Mouse (Mus musculus) liver, embryonic 12.5 days (tissue): ENCODE measurements around the gene Gsdme. TPM values are rescaled to one million over a fixed set of nuclear protein-coding genes. Genes with fewer than 3 reads are reported as not detected.

Experiments
- ATAC-seq: fragments of 200-750 bp; cut with Nextera tagmentation; 2 replicates; pipeline ENCODE4 v1.8.0; 2017; ENCODE audit warnings: moderate number of reproducible peaks, mild to moderate bottlenecking, moderate library complexity
- H3K27ac ChIP-seq: fragments of 300-500 bp; sonication (generic); 2 replicates; pipeline ENCODE4 v1.5.1; 2016; ENCODE audit warnings: mild to moderate bottlenecking
- H3K27me3 ChIP-seq: fragments of 300-500 bp; sonication (generic); replicated peaks from 2 replicates; pipeline ENCODE4 v1.6.1; 2016; ENCODE audit warnings: mild to moderate bottlenecking, moderate library complexity
- H3K36me3 ChIP-seq: fragments of 300-500 bp; sonication (generic); 2 replicates; pipeline ENCODE4 v1.6.1; 2016; ENCODE audit warnings: mild to moderate bottlenecking, moderate library complexity
- H3K4me1 ChIP-seq: fragments of 300-500 bp; sonication (generic); 2 replicates; pipeline ENCODE4 v1.6.1; 2016
- H3K4me2 ChIP-seq: fragments of 300-500 bp; sonication (generic); 2 replicates; pipeline ENCODE4 v1.6.1; 2016; ENCODE audit warnings: mild to moderate bottlenecking, moderate library complexity
- H3K4me3 ChIP-seq: fragments of 300-500 bp; sonication (generic); 2 replicates; pipeline ENCODE4 v1.5.1; 2016; ENCODE audit warnings: mild to moderate bottlenecking, moderate library complexity
- H3K9ac ChIP-seq: fragments of 300-500 bp; sonication (generic); 2 replicates; pipeline ENCODE4 v1.6.1; 2016; ENCODE audit warnings: mild to moderate bottlenecking, moderate library complexity
- H3K9me3 ChIP-seq: fragments of 300-500 bp; sonication (generic); replicated peaks from 2 replicates; pipeline ENCODE4 v1.6.1; 2016; ENCODE audit warnings: mild to moderate bottlenecking, moderate library complexity
- WGBS: fragments of 180-500 bp; shearing (Covaris S2); methylation state at CpG from one replicate; pipeline ENCODE4 v1.1.7; 2016; ENCODE audit not compliant: insufficient replicate concordance; 5-methylcytosine and 5-hydroxymethylcytosine counted together
- polyA plus RNA-seq: library from polyadenylated mRNA; unstranded; fragments of >200 nt; fragmentation: Nextera tagmentation; extraction: Ambion mirVana; gene quantifications from 2 replicates; pipeline ENCODE4 v1.2.1, GENCODE M21; 2016

Gsdme gene
- polyA plus RNA-seq, 1 experiment from 2014 or later: 18.7 TPM

DNA sequence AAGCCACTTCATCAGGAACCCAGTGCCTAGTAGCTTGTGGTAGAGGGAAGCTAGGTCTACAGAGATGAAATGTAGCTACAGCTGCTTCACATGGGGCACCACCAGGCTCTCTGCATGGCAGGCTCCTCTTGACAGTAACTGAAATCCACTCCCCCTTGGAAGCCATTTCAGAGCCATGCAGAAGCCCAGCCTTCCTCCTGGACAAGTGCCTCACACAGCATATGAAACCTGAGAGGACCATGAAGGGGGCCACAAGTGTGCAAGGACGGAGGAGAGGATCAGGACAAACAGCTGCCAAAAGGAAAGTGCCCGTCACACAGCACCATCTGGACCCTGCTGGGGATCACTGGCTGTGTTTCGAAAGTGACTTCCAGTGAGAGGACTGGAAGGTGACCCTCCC lies 45.0 kb downstream of the Gsdme start:
- Histone ChIP-seq H3K27ac (no peak overlapping the region), H3K27me3 (no peaks in the 10 kb centered on the region), H3K9me3 (no peaks in the 10 kb centered on the region), H3K4me1 (no peaks in the 10 kb centered on the region), H3K36me3 (no peaks in the 10 kb centered on the region), H3K4me3 (no peak overlapping the region), H3K4me2 (no peak overlapping the region), H3K9ac (no peak overlapping the region)
- 73% methylated on average over 3 of the region's 3 CpGs for WGBS
- ATAC-seq: no peak

DNA sequence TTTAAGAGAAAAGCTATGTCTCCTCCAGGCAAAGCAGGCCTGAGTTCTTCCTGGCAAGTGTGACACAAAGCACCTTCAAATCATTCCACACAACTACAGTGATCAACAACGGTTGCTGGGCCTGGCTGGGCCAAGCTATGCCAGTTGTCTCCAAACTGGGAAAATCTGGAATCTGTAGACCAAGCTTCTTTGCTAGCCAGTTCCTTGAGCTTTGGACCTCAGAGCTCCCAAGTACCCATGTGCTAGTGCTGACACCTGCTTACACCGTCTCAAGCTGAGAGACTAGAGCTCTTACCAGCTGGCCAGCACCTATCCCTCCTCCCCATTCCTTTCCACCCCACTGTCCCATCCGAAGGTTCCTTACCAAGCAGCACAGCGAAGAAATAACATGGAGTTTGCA lies 47.7 kb downstream of the Gsdme start:
- Histone ChIP-seq H3K27me3 (no peaks in the 10 kb centered on the region), H3K9ac (no peak overlapping the region), H3K27ac (no peak overlapping the region), H3K36me3 (no peaks in the 10 kb centered on the region), H3K4me2 (no peak overlapping the region), H3K4me1 (no peaks in the 10 kb centered on the region), H3K9me3 (no peaks in the 10 kb centered on the region), H3K4me3 (no peak overlapping the region)
- ATAC-seq: no peak
- WGBS: 74% methylated on average over 4 of the region's 4 CpGs

DNA sequence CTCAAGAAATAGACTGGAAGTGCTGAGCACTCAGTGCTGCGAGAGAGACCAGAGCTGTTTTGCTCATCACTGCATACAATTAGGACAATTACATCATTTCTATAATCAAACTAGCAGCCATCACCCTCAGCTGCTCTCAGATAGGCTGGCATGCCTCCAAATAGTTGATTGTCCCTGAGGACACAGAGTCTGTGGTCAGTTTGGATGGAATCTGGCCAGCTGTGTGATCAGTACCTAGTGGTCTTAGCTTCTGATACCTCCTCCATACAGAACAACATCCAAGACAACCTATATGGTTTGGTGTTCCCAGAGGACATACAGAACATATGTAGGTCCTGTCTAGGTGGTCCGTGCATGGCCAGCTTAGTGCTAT lies 48.3 kb downstream of the Gsdme start:
- Histone ChIP-seq H3K27me3 (no peaks in the 10 kb centered on the region), H3K4me1 (no peaks in the 10 kb centered on the region), H3K9me3 (no peaks in the 10 kb centered on the region), H3K9ac (no peak overlapping the region), H3K36me3 (no peaks in the 10 kb centered on the region), H3K27ac (no peak overlapping the region), H3K4me2 (no peak overlapping the region), H3K4me3 (no peak overlapping the region)
- 69% methylated on average over 2 of the region's 2 CpGs for WGBS
- no peak for ATAC-seq

DNA sequence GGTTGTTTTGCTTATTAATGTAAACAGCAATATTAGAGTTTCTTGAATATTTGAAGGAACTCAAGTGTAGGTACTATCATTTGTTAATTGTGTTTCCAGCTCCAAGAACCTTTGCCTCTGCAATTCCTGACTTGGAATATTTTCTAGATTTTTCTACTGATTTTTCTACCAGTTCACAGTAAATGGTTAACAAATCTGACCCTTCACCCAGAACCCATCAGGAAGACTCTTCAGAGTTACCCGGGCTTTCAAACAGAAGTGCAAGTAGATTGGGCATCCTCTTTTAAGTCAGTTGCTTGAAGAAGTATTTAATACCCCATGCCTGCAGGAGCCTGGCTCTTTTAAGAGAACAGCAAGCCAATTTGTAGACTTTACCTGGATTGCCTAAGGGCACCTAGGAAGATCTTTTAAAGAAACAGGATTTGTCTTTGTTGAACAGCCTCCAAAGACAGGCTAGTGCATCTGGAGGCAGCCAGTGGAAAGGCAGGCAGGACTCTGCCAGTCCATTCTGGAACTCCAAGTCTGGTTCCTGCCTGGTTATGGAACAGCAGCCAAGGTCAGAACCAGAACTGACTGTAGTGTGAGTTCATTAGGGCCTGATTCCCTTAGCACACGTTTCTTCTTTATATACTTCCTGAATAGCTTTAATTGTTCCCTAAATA lies 48.8 kb downstream of the Gsdme start:
- H3K36me3 ChIP-seq: no peaks in the 10 kb centered on the region
- no peak overlapping the region for H3K4me3 ChIP-seq
- no peak for ATAC-seq
- no peaks in the 10 kb centered on the region for H3K4me1 ChIP-seq
- H3K27ac ChIP-seq: no peak overlapping the region
- no peak overlapping the region for H3K4me2 ChIP-seq
- no peaks in the 10 kb centered on the region for H3K9me3 ChIP-seq
- WGBS: 57% methylated on average over 2 of the region's 2 CpGs
- H3K27me3 ChIP-seq: no peaks in the 10 kb centered on the region
- H3K9ac ChIP-seq: no peak overlapping the region

DNA sequence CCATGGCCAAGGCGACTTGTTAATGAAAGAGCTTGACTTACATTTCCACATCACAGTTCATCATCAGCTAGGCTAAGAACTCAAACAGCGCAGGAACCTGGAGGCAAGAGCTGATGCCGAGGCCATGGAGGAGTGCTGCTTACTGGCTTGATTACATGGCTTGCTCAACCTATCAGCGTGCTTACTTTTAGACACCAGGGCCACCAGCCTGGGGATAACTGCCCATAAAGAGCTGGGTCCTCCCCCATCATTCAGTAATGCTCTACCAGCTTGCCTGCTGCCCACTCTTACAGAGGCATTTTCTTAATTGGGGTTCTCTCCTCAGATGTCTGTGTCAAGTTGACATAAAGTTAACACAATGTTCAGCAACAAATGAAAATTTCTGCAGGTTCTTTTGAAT lies 58.6 kb downstream of the Gsdme start:
- no peak overlapping the region for H3K4me2 ChIP-seq
- no peak overlapping the region for H3K9ac ChIP-seq
- no peak overlapping the region for H3K27ac ChIP-seq
- H3K9me3 ChIP-seq: no peaks in the 10 kb centered on the region
- no peaks in the 10 kb centered on the region for H3K27me3 ChIP-seq
- H3K4me3 ChIP-seq: no peak overlapping the region
- H3K36me3 ChIP-seq: no peaks in the 10 kb centered on the region
- no peak for ATAC-seq
- 85% methylated on average over 4 of the region's 4 CpGs for WGBS
- H3K4me1 ChIP-seq: no peaks in the 10 kb centered on the region

DNA sequence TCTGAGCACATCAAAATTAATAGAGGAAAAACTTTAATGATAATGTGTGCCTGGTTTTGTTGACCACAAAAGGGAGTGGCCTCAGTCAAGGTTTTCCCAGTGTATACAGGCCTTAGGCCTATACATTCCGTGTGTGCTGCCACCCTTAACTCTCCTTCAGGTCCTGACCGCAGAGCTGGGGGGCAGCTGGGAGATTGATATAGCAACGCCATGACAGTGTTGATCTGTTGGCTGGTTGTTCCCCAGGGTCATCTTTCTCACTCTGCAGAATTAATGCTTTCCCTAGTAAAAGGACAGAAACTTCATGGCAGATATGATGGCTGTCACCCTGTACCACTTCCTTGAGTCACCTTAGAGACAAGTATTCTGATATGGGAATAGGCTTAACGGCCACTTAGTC lies 59.3 kb downstream of the Gsdme start:
- H3K36me3 ChIP-seq: no peaks in the 10 kb centered on the region
- no peak for ATAC-seq
- H3K27ac ChIP-seq: no peak overlapping the region
- no peaks in the 10 kb centered on the region for H3K4me1 ChIP-seq
- no peaks in the 10 kb centered on the region for H3K9me3 ChIP-seq
- H3K27me3 ChIP-seq: no peaks in the 10 kb centered on the region
- no peak overlapping the region for H3K9ac ChIP-seq
- 79% methylated on average over 4 of the region's 4 CpGs for WGBS
- no peak overlapping the region for H3K4me2 ChIP-seq
- H3K4me3 ChIP-seq: no peak overlapping the region

DNA sequence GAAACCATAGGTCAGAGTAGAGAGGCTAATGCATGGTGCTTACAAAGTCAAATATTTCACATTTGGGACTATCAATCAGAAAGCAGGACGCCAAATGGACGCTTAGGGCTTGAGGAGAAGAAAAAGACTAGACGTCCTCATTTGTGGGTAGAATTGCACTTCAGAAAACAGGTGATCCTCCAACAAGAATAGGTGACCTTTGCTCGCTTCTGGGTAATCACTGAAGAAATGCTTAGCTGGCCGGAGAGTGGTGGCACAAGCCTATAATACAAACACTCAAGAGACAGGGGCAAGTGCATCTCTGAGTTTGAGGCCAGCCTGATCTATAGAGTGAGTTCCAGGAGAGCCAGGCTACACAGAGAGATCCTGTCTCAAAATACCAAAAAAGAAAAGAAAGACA lies 69.8 kb downstream of the Gsdme start:
- Histone ChIP-seq H3K36me3 (peaks cover 35% of the 10 kb centered on the region), H3K9ac (no peak overlapping the region), H3K4me3 (no peak overlapping the region), H3K9me3 (no peaks in the 10 kb centered on the region), H3K4me2 (no peak overlapping the region), H3K27ac (no peak overlapping the region), H3K4me1 (no peaks in the 10 kb centered on the region), H3K27me3 (no peaks in the 10 kb centered on the region)
- ATAC-seq: no peak
- 69% methylated on average over 5 of the region's 5 CpGs for WGBS

DNA sequence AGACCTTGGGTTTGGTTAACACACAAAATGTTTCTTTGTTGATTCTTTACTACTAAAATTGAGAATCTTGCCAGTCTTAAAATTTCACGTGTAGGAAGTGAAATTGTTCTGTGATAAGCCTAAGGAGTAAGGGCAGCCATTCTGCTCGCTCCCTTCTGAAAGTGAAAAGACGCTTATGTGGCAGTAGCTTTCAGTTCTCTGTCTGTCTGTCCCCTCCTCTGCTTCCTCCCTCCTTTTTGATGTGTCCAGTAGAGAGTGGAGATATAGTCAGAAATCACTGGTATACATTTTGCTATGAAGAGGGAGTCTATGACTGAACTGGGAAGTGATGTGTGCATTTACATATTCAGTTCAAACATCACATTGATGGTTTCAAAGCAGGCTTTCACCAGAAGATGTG lies 70.8 kb downstream of the Gsdme start:
- Histone ChIP-seq H3K9ac (no peak overlapping the region), H3K4me1 (no peaks in the 10 kb centered on the region), H3K27ac (no peak overlapping the region), H3K9me3 (no peaks in the 10 kb centered on the region), H3K4me3 (no peak overlapping the region), H3K4me2 (no peak overlapping the region), H3K36me3 (peaks cover 31% of the 10 kb centered on the region), H3K27me3 (no peaks in the 10 kb centered on the region)
- WGBS: 72% methylated on average over 3 of the region's 3 CpGs
- ATAC-seq: no peak

DNA sequence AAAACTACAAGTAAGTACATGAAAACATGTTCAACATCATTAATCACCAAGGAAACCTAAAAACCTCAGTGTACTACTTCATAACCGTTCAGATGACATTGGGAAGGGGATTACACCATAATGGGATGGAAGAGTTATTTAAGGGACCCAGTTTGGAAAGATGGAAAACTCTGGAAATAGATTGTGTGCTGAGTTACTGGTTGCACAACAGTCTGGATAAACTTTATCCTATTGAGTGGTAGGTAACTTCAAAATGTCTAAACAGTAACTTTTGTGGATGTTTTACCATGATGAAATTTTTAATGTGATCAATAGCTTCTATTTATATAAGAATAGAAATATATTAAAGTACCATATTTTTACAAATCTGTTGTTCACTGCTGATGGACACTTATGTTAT lies 71.5 kb downstream of the Gsdme start:
- H3K4me1 ChIP-seq: no peaks in the 10 kb centered on the region
- ATAC-seq: no peak
- no peaks in the 10 kb centered on the region for H3K27me3 ChIP-seq
- 63% methylated on average over 1 of the region's 1 CpGs for WGBS
- H3K36me3 ChIP-seq: peaks cover 24% of the 10 kb centered on the region
- no peak overlapping the region for H3K27ac ChIP-seq
- no peak overlapping the region for H3K4me3 ChIP-seq
- H3K4me2 ChIP-seq: no peak overlapping the region
- no peaks in the 10 kb centered on the region for H3K9me3 ChIP-seq
- no peak overlapping the region for H3K9ac ChIP-seq

DNA sequence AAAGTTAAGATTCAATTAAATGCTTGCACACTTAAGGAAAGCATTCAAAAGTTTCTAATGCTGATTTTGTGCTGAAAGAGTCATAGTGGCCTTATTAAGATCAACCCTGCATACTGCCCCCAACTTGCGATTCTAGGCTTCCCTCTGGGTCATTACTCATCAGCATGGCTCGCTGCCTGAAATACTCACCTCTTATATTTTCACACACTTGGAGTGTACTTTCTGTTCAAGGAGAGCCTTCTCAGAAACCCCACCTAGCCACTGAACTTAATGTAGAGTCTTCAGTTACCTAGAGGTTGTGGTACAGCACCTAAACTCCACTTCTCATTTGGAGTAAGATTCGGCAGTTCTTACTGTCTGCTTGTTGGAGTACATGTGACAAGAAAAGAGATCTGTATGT lies 72.1 kb downstream of the Gsdme start:
- WGBS: 86% methylated on average over 3 of the region's 3 CpGs
- Histone ChIP-seq H3K4me1 (no peaks in the 10 kb centered on the region), H3K4me3 (no peak overlapping the region), H3K9me3 (no peaks in the 10 kb centered on the region), H3K27me3 (no peaks in the 10 kb centered on the region), H3K4me2 (no peak overlapping the region), H3K27ac (no peak overlapping the region), H3K36me3 (peaks cover 23% of the 10 kb centered on the region), H3K9ac (no peak overlapping the region)
- no peak for ATAC-seq

DNA sequence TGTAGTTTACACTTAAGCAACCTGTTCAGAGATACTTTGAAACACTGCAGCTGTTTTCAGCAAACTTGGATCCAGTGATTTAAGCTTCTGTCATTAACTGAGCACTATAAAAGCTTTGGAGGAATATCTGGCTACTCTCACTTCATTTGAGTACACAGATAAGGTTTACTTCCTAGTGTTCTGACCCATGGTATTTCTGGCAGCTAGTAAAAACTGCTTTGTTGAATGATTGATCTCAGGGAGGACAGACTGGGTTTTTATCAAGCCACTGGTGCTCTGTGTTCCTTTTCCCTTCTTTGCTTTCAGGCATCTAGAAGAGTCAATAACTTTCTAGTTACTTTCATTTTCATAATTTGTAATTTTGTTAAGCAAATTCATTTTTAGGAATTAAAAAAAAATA lies 74.3 kb downstream of the Gsdme start:
- Histone ChIP-seq H3K4me1 (no peaks in the 10 kb centered on the region), H3K9ac (no peak overlapping the region), H3K9me3 (no peaks in the 10 kb centered on the region), H3K36me3 (peaks cover 32% of the 10 kb centered on the region), H3K4me2 (no peak overlapping the region), H3K27ac (no peak overlapping the region), H3K27me3 (no peaks in the 10 kb centered on the region), H3K4me3 (no peak overlapping the region)
- no peak for ATAC-seq

DNA sequence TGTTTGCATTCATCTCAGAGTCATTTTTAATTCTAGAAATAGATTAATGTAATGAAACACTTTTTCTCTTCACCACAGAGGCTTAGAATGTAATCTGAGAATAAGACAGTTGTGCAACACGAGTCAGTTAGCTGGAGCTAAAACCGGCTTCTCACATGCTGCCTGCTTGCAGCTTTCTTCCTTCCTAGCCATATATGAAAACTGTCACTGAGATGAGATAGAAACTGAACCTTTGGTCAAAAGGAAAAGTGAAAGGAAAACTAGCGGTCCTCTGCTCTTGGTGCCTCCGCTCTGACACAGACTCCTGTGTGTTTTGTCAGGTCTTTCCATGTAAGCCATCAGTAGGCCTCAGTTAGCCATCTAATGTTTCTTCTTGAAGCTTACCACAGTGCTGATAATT lies 75.7 kb downstream of the Gsdme start:
- 73% methylated on average over 4 of the region's 4 CpGs for WGBS
- H3K36me3 ChIP-seq: peaks cover 41% of the 10 kb centered on the region
- ATAC-seq: no peak

DNA sequence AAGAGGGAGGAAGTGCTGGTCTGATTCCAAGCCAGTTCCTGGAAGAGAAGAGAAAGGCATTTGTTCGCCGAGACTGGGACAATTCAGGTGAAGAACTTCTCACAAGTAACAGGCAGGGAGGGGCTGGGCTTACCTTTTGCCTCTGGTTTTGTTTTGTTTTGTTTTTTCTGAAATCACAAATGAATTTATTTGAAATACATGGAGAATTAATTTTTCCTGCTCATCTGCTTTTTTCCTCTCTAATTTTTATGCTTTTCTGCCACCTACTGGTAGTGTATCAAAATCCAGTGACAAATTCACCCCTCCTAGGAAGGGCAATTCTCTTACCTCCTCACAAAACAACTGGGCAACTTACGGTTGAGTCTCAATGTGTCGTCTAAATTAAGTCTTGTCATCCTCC lies 83.5 kb downstream of the Gsdme start:
- 75% methylated on average over 4 of the region's 4 CpGs for WGBS
- peaks cover 34% of the 10 kb centered on the region for H3K36me3 ChIP-seq
- H3K4me1 ChIP-seq: no peaks in the 10 kb centered on the region
- ATAC-seq: no peak
- no peak overlapping the region for H3K4me2 ChIP-seq
- no peaks in the 10 kb centered on the region for H3K9me3 ChIP-seq
- no peak overlapping the region for H3K9ac ChIP-seq
- no peaks in the 10 kb centered on the region for H3K27me3 ChIP-seq
- no peak overlapping the region for H3K4me3 ChIP-seq
- H3K27ac ChIP-seq: no peak overlapping the region

More for the DNA sequence above, 75.7 kb downstream of the Gsdme start:
- Histone ChIP-seq H3K27ac (no peak overlapping the region), H3K27me3 (no peaks in the 10 kb centered on the region), H3K4me1 (no peaks in the 10 kb centered on the region), H3K9me3 (no peaks in the 10 kb centered on the region), H3K9ac (no peak overlapping the region), H3K4me3 (no peak overlapping the region), H3K4me2 (no peak overlapping the region)
